Mouse (Mus musculus): ENCODE measurements at regions not wholly inside any gene's neighbourhood (a gene's known extent, or its start where the extent isn't known, plus 50 kb on each side); places are given as distances from the start of the nearest gene placed in this dataset.

GRCm38 (mm10) chr6:50939440-50939839 lies 285.2 kb upstream of the Npvf start:
- Histone ChIP-seq H3K4me1 (ENCODE audit: control insufficient read depth, insufficient read depth, low read length) (no peaks in the 10 kb centered on the region), H3K27ac (ENCODE audit: control insufficient read depth, insufficient read depth, low read depth, low read length, poor library complexity) (no peak overlapping the region), H3K4me3 (replicated peaks; ENCODE audit: control insufficient read depth, low read depth, low read length) (no peak overlapping the region)
- 47% methylated on average over 2 of the region's 2 CpGs for WGBS
- TF ChIP-seq CTCF (IDR thresholded peaks at IDR 0.05; ENCODE audit: control insufficient read depth, insufficient read depth, low read length): peak; percentile 9; the same call in 1 of the 2 replicates
- TF ChIP-seq POLR2A (IDR thresholded peaks at IDR 0.05; ENCODE audit: borderline replicate concordance, control insufficient read depth, low read depth, low read length): no peak

GRCm38 (mm10) chr6:50940118-50940517 lies 285.9 kb upstream of the Npvf start:
- no peak overlapping the region for H3K4me3 ChIP-seq (replicated peaks; ENCODE audit: control insufficient read depth, low read depth, low read length)
- WGBS: 20% methylated on average over 1 of the region's 1 CpGs
- H3K4me1 ChIP-seq (ENCODE audit: control insufficient read depth, insufficient read depth, low read length): no peaks in the 10 kb centered on the region
- no peak overlapping the region for H3K27ac ChIP-seq (ENCODE audit: control insufficient read depth, insufficient read depth, low read depth, low read length, poor library complexity)
- peak; percentile 43; the same call in 1 of the 2 replicates for TF ChIP-seq CTCF (IDR thresholded peaks at IDR 0.05; ENCODE audit: control insufficient read depth, insufficient read depth, low read length)
- TF ChIP-seq POLR2A (IDR thresholded peaks at IDR 0.05; ENCODE audit: borderline replicate concordance, control insufficient read depth, low read depth, low read length): no peak

- no peaks in the 10 kb centered on the region for H3K4me1 ChIP-seq (ENCODE audit: control insufficient read depth, insufficient read depth, low read length)
- no peak overlapping the region for H3K27ac ChIP-seq (ENCODE audit: control insufficient read depth, insufficient read depth, low read depth, low read length, poor library complexity)
- no peak for TF ChIP-seq CTCF (IDR thresholded peaks at IDR 0.05; ENCODE audit: control insufficient read depth, insufficient read depth, low read length)
- TF ChIP-seq POLR2A (IDR thresholded peaks at IDR 0.05; ENCODE audit: borderline replicate concordance, control insufficient read depth, low read depth, low read length): no peak
- H3K4me3 ChIP-seq (replicated peaks; ENCODE audit: control insufficient read depth, low read depth, low read length): no peak overlapping the region
- WGBS: 82% methylated on average over 10 of the region's 10 CpGs
Observed at GRCm38 (mm10) chr6:50940641-50941398, 286.6 kb upstream of the Npvf start.

- H3K4me1 ChIP-seq (ENCODE audit: control insufficient read depth, insufficient read depth, low read length): no peaks in the 10 kb centered on the region
- no peak overlapping the region for H3K4me3 ChIP-seq (replicated peaks; ENCODE audit: control insufficient read depth, low read depth, low read length)
- TF ChIP-seq CTCF (IDR thresholded peaks at IDR 0.05; ENCODE audit: control insufficient read depth, insufficient read depth, low read length): no peak
- 76% methylated on average over 5 of the region's 5 CpGs for WGBS
- H3K27ac ChIP-seq (ENCODE audit: control insufficient read depth, insufficient read depth, low read depth, low read length, poor library complexity): no peak overlapping the region
Observed at GRCm38 (mm10) chr6:50942696-50943095, 288.5 kb upstream of the Npvf start.

- 73% methylated on average over 4 of the region's 4 CpGs for WGBS
- Histone ChIP-seq H3K27ac (ENCODE audit: control insufficient read depth, insufficient read depth, low read depth, low read length, poor library complexity) (no peak overlapping the region), H3K4me3 (replicated peaks; ENCODE audit: control insufficient read depth, low read depth, low read length) (no peak overlapping the region), H3K4me1 (ENCODE audit: control insufficient read depth, insufficient read depth, low read length) (no peaks in the 10 kb centered on the region)
- TF ChIP-seq CTCF (IDR thresholded peaks at IDR 0.05; ENCODE audit: control insufficient read depth, insufficient read depth, low read length): no peak
- no peak for TF ChIP-seq POLR2A (IDR thresholded peaks at IDR 0.05; ENCODE audit: borderline replicate concordance, control insufficient read depth, low read depth, low read length)
Observed at GRCm38 (mm10) chr6:50948061-50948460, 293.8 kb upstream of the Npvf start.

- TF ChIP-seq CTCF (IDR thresholded peaks at IDR 0.05; ENCODE audit: control insufficient read depth, insufficient read depth, low read length) (no peak), POLR2A (IDR thresholded peaks at IDR 0.05; ENCODE audit: borderline replicate concordance, control insufficient read depth, low read depth, low read length) (no peak)
- no peak overlapping the region for H3K4me3 ChIP-seq (replicated peaks; ENCODE audit: control insufficient read depth, low read depth, low read length)
- 90% methylated on average over 5 of the region's 5 CpGs for WGBS
- no peaks in the 10 kb centered on the region for H3K4me1 ChIP-seq (ENCODE audit: control insufficient read depth, insufficient read depth, low read length)
- H3K27ac ChIP-seq (ENCODE audit: control insufficient read depth, insufficient read depth, low read depth, low read length, poor library complexity): no peak overlapping the region
Observed at GRCm38 (mm10) chr6:50949361-50949760, 295.1 kb upstream of the Npvf start.

- WGBS: 78% methylated on average over 11 of the region's 11 CpGs
- TF ChIP-seq CTCF (IDR thresholded peaks at IDR 0.05; ENCODE audit: control insufficient read depth, insufficient read depth, low read length): no peak
- TF ChIP-seq POLR2A (IDR thresholded peaks at IDR 0.05; ENCODE audit: borderline replicate concordance, control insufficient read depth, low read depth, low read length): no peak
- H3K4me3 ChIP-seq (replicated peaks; ENCODE audit: control insufficient read depth, low read depth, low read length): no peak overlapping the region
- H3K4me1 ChIP-seq (ENCODE audit: control insufficient read depth, insufficient read depth, low read length): no peaks in the 10 kb centered on the region
- H3K27ac ChIP-seq (ENCODE audit: control insufficient read depth, insufficient read depth, low read depth, low read length, poor library complexity): no peak overlapping the region
Observed at GRCm38 (mm10) chr6:50949883-50950583, 295.8 kb upstream of the Npvf start.

GRCm38 (mm10) chr6:50957328-50957900 lies 303.2 kb upstream of the Npvf start:
- 85% methylated on average over 4 of the region's 4 CpGs for WGBS
- TF ChIP-seq CTCF (IDR thresholded peaks at IDR 0.05; ENCODE audit: control insufficient read depth, insufficient read depth, low read length): no peak
- no peak for TF ChIP-seq POLR2A (IDR thresholded peaks at IDR 0.05; ENCODE audit: borderline replicate concordance, control insufficient read depth, low read depth, low read length)

More at GRCm38 (mm10) chr6:50957328-50957900, 303.2 kb upstream of the Npvf start:
- Histone ChIP-seq H3K27ac (ENCODE audit: control insufficient read depth, insufficient read depth, low read depth, low read length, poor library complexity) (no peak overlapping the region), H3K4me3 (replicated peaks; ENCODE audit: control insufficient read depth, low read depth, low read length) (no peak overlapping the region), H3K4me1 (ENCODE audit: control insufficient read depth, insufficient read depth, low read length) (no peaks in the 10 kb centered on the region)

All from bone marrow, adult 2 months (tissue).